Mouse (Mus musculus) embryonic fibroblast, embryonic 13.5 days (primary cell): ENCODE results near the gene Prss43. TPM values are rescaled to one million over a fixed set of nuclear protein-coding genes. Genes with fewer than 3 reads are reported as not detected.

Experiments
- H3K27ac ChIP-seq: 2 replicates; pipeline ENCODE4 v1.5.1; 2012; ENCODE audit warnings: low read length, control low read depth, inconsistent platforms; ENCODE audit not compliant: insufficient read depth
- H3K4me1 ChIP-seq: 2 replicates; pipeline ENCODE4 v1.6.1; 2011; ENCODE audit warnings: low read length; ENCODE audit not compliant: control insufficient read depth, insufficient read depth
- H3K4me3 ChIP-seq: 2 replicates; pipeline ENCODE4 v1.5.1; 2011; ENCODE audit warnings: mild to moderate bottlenecking, control low read depth, low read length; ENCODE audit not compliant: insufficient read depth
- CTCF ChIP-seq: IDR thresholded peaks from 2 replicates; pipeline ENCODE4 v1.5.1; 2011; ENCODE audit warnings: mild to moderate bottlenecking, control low read depth, low read length, moderate library complexity, borderline replicate concordance; ENCODE audit not compliant: insufficient read depth
- POLR2A ChIP-seq: IDR thresholded peaks from 2 replicates; pipeline ENCODE4 v1.6.1; 2011; ENCODE audit warnings: low read depth, mild to moderate bottlenecking, control low read depth, low read length, moderate library complexity
- polyA plus RNA-seq: library from polyadenylated mRNA; stranded (reverse); fragments of >200 nt; gene quantifications from 2 replicates; pipeline ENCODE4 v1.2.4, GENCODE M21; 2011; ENCODE audit warnings: low read depth; ENCODE audit not compliant: missing spikeins, insufficient read length

The Prss43 gene
- polyA plus RNA-seq, 1 experiment: not detected

DNA sequence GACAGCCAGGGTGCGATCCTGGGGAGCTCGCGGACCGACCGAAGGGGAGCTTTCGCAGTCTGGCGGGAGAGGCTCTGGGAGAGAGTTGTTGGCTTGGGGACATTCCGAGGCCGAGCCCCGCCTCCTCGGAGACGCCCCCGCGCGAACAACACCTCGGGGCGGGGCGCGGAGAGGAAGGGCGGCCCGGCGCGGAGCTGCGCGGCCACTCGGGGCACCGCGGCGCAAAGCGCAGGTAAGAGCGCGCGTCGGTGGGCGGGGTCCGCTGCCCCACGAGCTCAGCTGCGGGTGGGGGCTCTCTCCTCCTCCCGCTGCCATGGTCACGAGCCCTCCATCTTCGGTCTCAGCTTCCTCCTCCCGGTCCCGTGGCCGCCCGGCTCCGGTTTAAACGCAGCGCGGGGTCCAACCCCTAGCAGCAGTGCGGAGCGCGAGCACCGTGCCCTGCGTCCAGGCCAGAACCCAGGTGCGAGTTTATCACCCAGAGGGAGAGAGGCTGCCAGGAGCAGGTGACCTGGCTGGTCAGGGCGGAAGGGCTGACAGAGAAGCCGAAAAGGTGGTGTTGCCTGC lies 53.6 kb downstream of the Prss43 start, which contains the start of gene Tmie:
Tmie (minus strand) TSS at position 116 of the 564 bp plus-strand sequence.
- H3K27ac ChIP-seq: no peak within 1 kb of the TSS

DNA sequence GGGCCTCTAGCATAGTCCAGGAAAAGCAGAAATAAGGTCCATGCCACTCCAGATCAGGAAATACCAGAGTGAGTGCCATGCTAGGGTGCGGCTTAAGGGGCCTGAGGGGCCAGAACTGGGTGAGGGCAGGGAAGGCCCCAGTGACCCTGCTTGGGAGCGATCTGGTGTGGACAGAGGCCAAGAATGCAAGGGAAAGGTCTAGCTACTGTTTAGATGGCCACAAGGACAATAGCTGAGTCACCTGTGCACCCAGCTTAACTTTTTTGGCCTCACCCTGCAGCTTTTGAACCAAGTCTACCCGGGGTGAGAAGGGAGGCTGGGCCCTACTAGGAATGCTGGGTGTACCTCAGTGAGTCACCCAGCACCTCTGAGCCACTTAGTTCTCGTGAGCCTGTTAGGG lies 54.3 kb downstream of the Prss43 start:
- peak overlapping the region; percentile 58 for H3K4me3 ChIP-seq
- no peak overlapping the region for H3K27ac ChIP-seq
- TF ChIP-seq POLR2A (no peak), CTCF (no peak)
- peaks cover 12% of the 10 kb centered on the region; the same call in 1 of the 2 replicates for H3K4me1 ChIP-seq

More for the DNA sequence above, 53.6 kb downstream of the Prss43 start, which contains the start of gene Tmie:
- Histone ChIP-seq H3K4me3 (peak within 1 kb of the TSS; percentile 58), H3K4me1 (peaks cover 12% of the 10 kb centered on the region; the same call in 1 of the 2 replicates)
- TF ChIP-seq CTCF (no peak), POLR2A (peak; percentile 62)

Other genes starting within 250 kb of the Prss43 start
- 107 and 109 TPM in 2 replicates for gene Nradd, start 202.2 kb upstream of the Prss43 start, polyA plus RNA-seq
- gene Nbeal2, start 172.5 kb upstream of the Prss43 start, polyA plus RNA-seq: 1.8 TPM in 2 replicates
- 34.4 and 43.2 TPM in 2 replicates for gene Ccdc12, start 170.2 kb upstream of the Prss43 start, polyA plus RNA-seq
- gene Myl3, start 84.8 kb upstream of the Prss43 start, polyA plus RNA-seq: not detected in 2 replicates
- gene Pth1r, start 79.5 kb upstream of the Prss43 start, polyA plus RNA-seq: 9.0 and 13.3 TPM in 2 replicates
- not detected in 2 replicates for gene Prss42, start 28.5 kb upstream of the Prss43 start, polyA plus RNA-seq
- not detected in 2 replicates for gene Prss44, start 12.7 kb upstream of the Prss43 start, polyA plus RNA-seq
- gene Prss45, start 7.9 kb downstream of the Prss43 start, polyA plus RNA-seq: not detected in 2 replicates
- gene Prss46, start 17.8 kb downstream of the Prss43 start, polyA plus RNA-seq: 0.86 and 1.4 TPM in 2 replicates
- gene Prss50, start 31.3 kb downstream of the Prss43 start, polyA plus RNA-seq: not detected in 2 replicates
- 3.5 and 7.1 TPM in 2 replicates for gene Als2cl, start 53.2 kb downstream of the Prss43 start, polyA plus RNA-seq
- gene Tmie, start 53.4 kb downstream of the Prss43 start, polyA plus RNA-seq: 0.28 and 0.56 TPM in 2 replicates
- not detected in 2 replicates for gene Fam240a, start 90.2 kb downstream of the Prss43 start, polyA plus RNA-seq
- gene Tdgf1, start 119.5 kb downstream of the Prss43 start, polyA plus RNA-seq: not detected in 2 replicates
- gene Lrrc2, start 124.9 kb downstream of the Prss43 start, polyA plus RNA-seq: not detected in 2 replicates
- gene Rtp3, start 163.9 kb downstream of the Prss43 start, polyA plus RNA-seq: not detected in 2 replicates
- gene Ltf, start 192.6 kb downstream of the Prss43 start, polyA plus RNA-seq: not detected in 2 replicates
- gene Ccrl2, start 230.8 kb downstream of the Prss43 start, polyA plus RNA-seq: not detected in 2 replicates